Mouse (Mus musculus): ENCODE data around the gene Pkig. TPM values are rescaled to one million over a fixed set of nuclear protein-coding genes. Genes with fewer than 3 reads are reported as not detected.

Gene Pkig
- polyA plus RNA-seq, 1 experiment: 138 TPM

DNA sequence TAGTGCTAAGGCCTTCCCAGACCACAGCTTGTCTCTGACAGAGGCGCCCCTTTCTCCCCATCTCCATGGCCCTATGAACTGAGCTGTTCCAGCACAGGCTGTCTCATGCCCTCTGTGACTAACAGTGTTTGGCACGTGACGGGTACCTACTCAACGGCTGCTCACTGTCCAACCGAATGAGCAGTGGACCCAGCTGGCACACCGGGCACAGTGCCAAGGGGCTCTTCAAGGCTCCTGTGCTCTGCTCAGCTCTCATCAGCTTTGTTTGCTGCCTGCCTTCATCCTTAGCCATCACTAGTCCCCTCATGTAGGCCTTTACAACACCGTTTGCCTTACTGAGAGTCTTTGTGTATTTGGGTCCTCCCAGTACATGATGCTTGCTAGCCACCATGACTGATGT lies 64.4 kb downstream of the Pkig start:
- H3K27me3 ChIP-seq (ENCODE audit: control insufficient read depth, insufficient read depth, low read length): no peaks in the 10 kb centered on the region
- 86% methylated on average over 7 of the region's 7 CpGs for WGBS
- no peak for TF ChIP-seq POLR2A (IDR thresholded peaks at IDR 0.05; ENCODE audit: low read depth, low read length)
- TF ChIP-seq CTCF (IDR thresholded peaks at IDR 0.05; ENCODE audit: extremely low read depth, insufficient read depth, insufficient read length, insufficient replicate concordance): no peak
- peaks cover 31% of the 10 kb centered on the region for H3K36me3 ChIP-seq (ENCODE audit: control insufficient read depth, insufficient read depth, low read length)
- peaks cover 9% of the 10 kb centered on the region; the same call in 1 of the 2 replicates for H3K4me1 ChIP-seq (ENCODE audit: control insufficient read depth, insufficient read depth, insufficient read length)
- H3K27ac ChIP-seq (ENCODE audit: insufficient read depth, low read length): no peak overlapping the region
- H3K4me3 ChIP-seq (ENCODE audit: extremely low read depth, insufficient read depth, insufficient read length): no peak overlapping the region
- DNase-seq (ENCODE audit: low read depth in 1 of 2, low spot score in 2 of 2): no peak

- WGBS: 85% methylated on average over 5 of the region's 5 CpGs
- Histone ChIP-seq H3K27me3 (ENCODE audit: control insufficient read depth, insufficient read depth, low read length) (no peaks in the 10 kb centered on the region), H3K4me1 (ENCODE audit: control insufficient read depth, insufficient read depth, insufficient read length) (no peaks in the 10 kb centered on the region; the same call in 1 of the 2 replicates), H3K4me3 (ENCODE audit: extremely low read depth, insufficient read depth, insufficient read length) (no peak overlapping the region), H3K27ac (ENCODE audit: insufficient read depth, low read length) (no peak overlapping the region), H3K36me3 (ENCODE audit: control insufficient read depth, insufficient read depth, low read length) (peaks cover 34% of the 10 kb centered on the region)
- no peak for DNase-seq (ENCODE audit: low read depth in 1 of 2, low spot score in 2 of 2)
- TF ChIP-seq CTCF (IDR thresholded peaks at IDR 0.05; ENCODE audit: extremely low read depth, insufficient read depth, insufficient read length, insufficient replicate concordance) (no peak), POLR2A (IDR thresholded peaks at IDR 0.05; ENCODE audit: low read depth, low read length) (no peak)
Measured at GRCm38 (mm10) chr2:163726766-163727393, 68.7 kb downstream of the Pkig start.

GRCm38 (mm10) chr2:163728300-163728699 lies 70.1 kb downstream of the Pkig start:
- WGBS: 89% methylated on average over 4 of the region's 4 CpGs
- Histone ChIP-seq H3K27me3 (ENCODE audit: control insufficient read depth, insufficient read depth, low read length) (no peaks in the 10 kb centered on the region), H3K4me3 (ENCODE audit: extremely low read depth, insufficient read depth, insufficient read length) (no peak overlapping the region), H3K27ac (ENCODE audit: insufficient read depth, low read length) (no peak overlapping the region), H3K4me1 (ENCODE audit: control insufficient read depth, insufficient read depth, insufficient read length) (no peaks in the 10 kb centered on the region; the same call in 1 of the 2 replicates), H3K36me3 (ENCODE audit: control insufficient read depth, insufficient read depth, low read length) (peaks cover 34% of the 10 kb centered on the region)
- TF ChIP-seq POLR2A (IDR thresholded peaks at IDR 0.05; ENCODE audit: low read depth, low read length) (no peak), CTCF (IDR thresholded peaks at IDR 0.05; ENCODE audit: extremely low read depth, insufficient read depth, insufficient read length, insufficient replicate concordance) (no peak)
- DNase-seq (ENCODE audit: low read depth in 1 of 2, low spot score in 2 of 2): no peak

- Histone ChIP-seq H3K4me1 (ENCODE audit: control insufficient read depth, insufficient read depth, insufficient read length) (no peaks in the 10 kb centered on the region), H3K27ac (ENCODE audit: insufficient read depth, low read length) (no peak overlapping the region), H3K36me3 (ENCODE audit: control insufficient read depth, insufficient read depth, low read length) (peaks cover 17% of the 10 kb centered on the region), H3K27me3 (ENCODE audit: control insufficient read depth, insufficient read depth, low read length) (no peaks in the 10 kb centered on the region), H3K4me3 (ENCODE audit: extremely low read depth, insufficient read depth, insufficient read length) (no peak overlapping the region)
- WGBS: 89% methylated on average over 11 of the region's 11 CpGs
- no peak for DNase-seq (ENCODE audit: low read depth in 1 of 2, low spot score in 2 of 2)
- TF ChIP-seq CTCF (IDR thresholded peaks at IDR 0.05; ENCODE audit: extremely low read depth, insufficient read depth, insufficient read length, insufficient replicate concordance): no peak
Measured at GRCm38 (mm10) chr2:163732021-163732420, 73.8 kb downstream of the Pkig start.

GRCm38 (mm10) chr2:163735163-163735562 lies 77.0 kb downstream of the Pkig start:
- Histone ChIP-seq H3K4me3 (ENCODE audit: extremely low read depth, insufficient read depth, insufficient read length) (no peak overlapping the region), H3K27ac (ENCODE audit: insufficient read depth, low read length) (no peak overlapping the region), H3K27me3 (ENCODE audit: control insufficient read depth, insufficient read depth, low read length) (no peaks in the 10 kb centered on the region), H3K4me1 (ENCODE audit: control insufficient read depth, insufficient read depth, insufficient read length) (no peaks in the 10 kb centered on the region), H3K36me3 (ENCODE audit: control insufficient read depth, insufficient read depth, low read length) (peaks cover 9% of the 10 kb centered on the region)
- DNase-seq (ENCODE audit: low read depth in 1 of 2, low spot score in 2 of 2): no peak
- WGBS: 95% methylated on average over 9 of the region's 9 CpGs
- TF ChIP-seq CTCF (IDR thresholded peaks at IDR 0.05; ENCODE audit: extremely low read depth, insufficient read depth, insufficient read length, insufficient replicate concordance) (no peak), POLR2A (IDR thresholded peaks at IDR 0.05; ENCODE audit: low read depth, low read length) (no peak)

GRCm38 (mm10) chr2:163735980-163736379 lies 77.8 kb downstream of the Pkig start:
- 45% methylated on average over 6 of the region's 6 CpGs for WGBS
- no peak for DNase-seq (ENCODE audit: low read depth in 1 of 2, low spot score in 2 of 2)
- H3K27me3 ChIP-seq (ENCODE audit: control insufficient read depth, insufficient read depth, low read length): no peaks in the 10 kb centered on the region
- TF ChIP-seq CTCF (IDR thresholded peaks at IDR 0.05; ENCODE audit: extremely low read depth, insufficient read depth, insufficient read length, insufficient replicate concordance) (no peak), POLR2A (IDR thresholded peaks at IDR 0.05; ENCODE audit: low read depth, low read length) (no peak)
- H3K4me3 ChIP-seq (ENCODE audit: extremely low read depth, insufficient read depth, insufficient read length): no peak overlapping the region
- no peak overlapping the region for H3K27ac ChIP-seq (ENCODE audit: insufficient read depth, low read length)
- H3K36me3 ChIP-seq (ENCODE audit: control insufficient read depth, insufficient read depth, low read length): peaks cover 7% of the 10 kb centered on the region
- H3K4me1 ChIP-seq (ENCODE audit: control insufficient read depth, insufficient read depth, insufficient read length): no peaks in the 10 kb centered on the region; the same call in 1 of the 2 replicates

DNA sequence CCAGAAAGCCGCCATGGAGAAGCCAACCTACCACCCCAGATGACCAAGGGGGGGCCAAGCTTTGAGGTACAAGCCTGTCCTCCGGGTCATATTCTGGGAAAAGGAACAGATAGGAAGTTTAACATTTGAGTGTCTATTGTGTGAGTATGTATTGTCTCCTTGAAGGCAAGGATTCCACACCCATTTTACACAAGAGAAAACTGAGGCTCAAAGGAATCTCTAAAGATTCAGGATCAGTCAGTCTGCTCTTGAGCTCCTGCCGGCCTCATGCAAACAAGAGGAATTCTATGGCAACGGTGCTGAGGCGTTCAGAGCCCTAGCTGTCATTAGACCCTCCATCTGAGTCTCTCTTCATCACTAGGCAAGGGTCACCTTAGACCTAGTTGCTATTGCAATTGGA lies 84.5 kb downstream of the Pkig start:
- Histone ChIP-seq H3K27me3 (ENCODE audit: control insufficient read depth, insufficient read depth, low read length) (no peaks in the 10 kb centered on the region), H3K36me3 (ENCODE audit: control insufficient read depth, insufficient read depth, low read length) (no peaks in the 10 kb centered on the region), H3K4me3 (ENCODE audit: extremely low read depth, insufficient read depth, insufficient read length) (no peak overlapping the region), H3K27ac (ENCODE audit: insufficient read depth, low read length) (no peak overlapping the region), H3K4me1 (ENCODE audit: control insufficient read depth, insufficient read depth, insufficient read length) (peaks cover 13% of the 10 kb centered on the region)
- WGBS: 94% methylated on average over 5 of the region's 5 CpGs
- TF ChIP-seq POLR2A (IDR thresholded peaks at IDR 0.05; ENCODE audit: low read depth, low read length) (no peak), CTCF (IDR thresholded peaks at IDR 0.05; ENCODE audit: extremely low read depth, insufficient read depth, insufficient read length, insufficient replicate concordance) (no peak)
- no peak for DNase-seq (ENCODE audit: low read depth in 1 of 2, low spot score in 2 of 2)
